Mouse (Mus musculus) spleen, adult 2 months (tissue): ENCODE results near the gene Gp9.

Experiments used
- CTCF ChIP-seq: fragments of 200-500 bp; IDR thresholded peaks from 2 replicates; pipeline ENCODE4 v1.5.1; 2011; ENCODE audit warnings: mild to moderate bottlenecking, inconsistent platforms; ENCODE audit not compliant: insufficient read depth, insufficient read length, insufficient replicate concordance; ENCODE audit errors: extremely low read depth
- POLR2A ChIP-seq: fragments of 200-500 bp; IDR thresholded peaks from 2 replicates; pipeline ENCODE4 v1.6.1; 2011; ENCODE audit warnings: low read depth, low read length, inconsistent platforms

- TF ChIP-seq POLR2A (no peak), CTCF (no peak)
Measured at GRCm38 (mm10) chr6:87737921-87738626, 39.8 kb upstream of the Gp9 start.
